Comparison of ENCODE assay signal across 13 mouse cellular contexts in genomic region chr2:3305426-3306025, GRCm38 (mm10). TPM values are rescaled to one million over a fixed set of nuclear protein-coding genes. Genes with fewer than 3 reads are reported as not detected.
DNase-seq lines count a peak whose midpoint lies in the region; ATAC-seq lines count a peak whose summit lies in the region.
"Had no signal": no experiment of that assay in that cellular context is flagged by ENCODE, and none has a peak within 500 bp of the region (broad histone marks: within the 10 kb centered on the region; RNA-seq: fewer than 3 reads in every experiment).

No protein-coding gene starts in this region.

- H3K4me1 ChIP-seq in kidney, embryonic 14.5 days (ENCODE audit: control insufficient read depth, insufficient read depth, low read length), result no peaks in the 10 kb centered on the region; the same call in 1 of the 2 replicates
- H3K4me1 ChIP-seq: heart, embryonic 12.5 days; intestine, embryonic 15.5 days had no signal

- peaks cover 9% of the 10 kb centered on the region; the same call in 1 of the 2 replicates for H3K36me3 ChIP-seq in kidney, embryonic 14.5 days (ENCODE audit: control insufficient read depth, insufficient read depth, low read length)

- no peak overlapping the region for H3K4me3 ChIP-seq in kidney, embryonic 14.5 days (ENCODE audit: low read length)
- H3K4me3 ChIP-seq: erythroblast, embryonic 14.5 days; heart, embryonic 12.5 days; intestine, embryonic 15.5 days had no signal

- DNase-seq in kidney, adult 18-20 months, result peak; percentile 18
- DNase-seq in 3134 (ENCODE audit: extremely low read depth, insufficient read length, low spot score), result peak; percentile 43
- DNase-seq in adrenal gland, adult (ENCODE audit: inconsistent age in 2 of 2, low spot score in 1 of 2), result peak; percentile 79 to 91
- peak; percentile 62 to 67 for DNase-seq in cerebellum, postnatal 10 days
- no peak for DNase-seq in heart, adult 18-20 months
- DNase-seq in yolk sac, embryonic 10.5 days (ENCODE audit: low spot score), result no peak

- no peak for ATAC-seq in kidney, embryonic 14.5 days (ENCODE audit: low FRiP score, low TSS enrichment)
- no peak for ATAC-seq in activated CD4-positive, CD25-positive, alpha-beta regulatory T cell, adult 4 months
- ATAC-seq: intestine, embryonic 15.5 days; midbrain, embryonic 16.5 days had no signal

- 55% methylated on average over 3 of the region's 3 CpGs for WGBS in kidney, embryonic 14.5 days

- H3K27ac ChIP-seq in kidney, embryonic 14.5 days (ENCODE audit: low read depth, low read length), result no peak overlapping the region
- H3K27ac ChIP-seq: intestine, embryonic 15.5 days had no signal

- no peak overlapping the region for H3K9ac ChIP-seq in kidney, embryonic 14.5 days (ENCODE audit: low read depth, low read length)
- H3K9ac ChIP-seq: heart, embryonic 12.5 days; intestine, embryonic 15.5 days had no signal

- H3K4me2 ChIP-seq in kidney, embryonic 14.5 days (replicated peaks; ENCODE audit: low read depth, low read length), result no peak overlapping the region
- H3K4me2 ChIP-seq: heart, embryonic 12.5 days; intestine, embryonic 15.5 days; liver, embryonic 11.5 days had no signal

- no peaks in the 10 kb centered on the region for H3K9me3 ChIP-seq in kidney, embryonic 14.5 days (ENCODE audit: control insufficient read depth, low read length)
- H3K9me3 ChIP-seq: intestine, embryonic 15.5 days had no signal

- H3K27me3 ChIP-seq in kidney, embryonic 14.5 days (ENCODE audit: control insufficient read depth, insufficient read depth, low read length), result no peaks in the 10 kb centered on the region
- H3K27me3 ChIP-seq: heart, embryonic 12.5 days; intestine, embryonic 15.5 days had no signal

RNA-seq across cellular contexts. Expression of gene Nmt2, which starts 21.5 kb away (rescaled TPM):
- 52.1 and 54.4 TPM in 2 replicates for polyA plus RNA-seq in kidney, embryonic 14.5 days (2014; fragmentation: Nextera tagmentation; extraction: Ambion mirVana)
- 1 to 10 TPM; 8.5 to 9.1 TPM for total RNA-seq in heart, adult 18-20 months (2021)
- polyA plus RNA-seq in activated CD4-positive, CD25-positive, alpha-beta regulatory T cell, adult 4 months (2017; shearing (Covaris generic)), result 10 to 100 TPM; 41.8 to 53.2 TPM

RNA-seq across cellular contexts. Expression of gene Rpp38, which starts 26.9 kb away (rescaled TPM):
- 26.5 and 35.2 TPM in 2 replicates for polyA plus RNA-seq in kidney, embryonic 14.5 days (2014; fragmentation: Nextera tagmentation; extraction: Ambion mirVana)
- 1 to 10 TPM; 5.0 to 5.5 TPM for total RNA-seq in heart, adult 18-20 months (2021)
- 10 to 100 TPM; 19.0 to 21.7 TPM for polyA plus RNA-seq in activated CD4-positive, CD25-positive, alpha-beta regulatory T cell, adult 4 months (2017; shearing (Covaris generic))

RNA-seq across cellular contexts. Expression of gene Acbd7, which starts 30.4 kb away (rescaled TPM):
- 1.2 and 1.7 TPM in 2 replicates for polyA plus RNA-seq in kidney, embryonic 14.5 days (2014; fragmentation: Nextera tagmentation; extraction: Ambion mirVana)
- 1 to 10 TPM; 1.4 to 1.8 TPM for total RNA-seq in heart, adult 18-20 months (2021)
- polyA plus RNA-seq in activated CD4-positive, CD25-positive, alpha-beta regulatory T cell, adult 4 months (2017; shearing (Covaris generic)), result not detected
- polyA plus RNA-seq: erythroblast, embryonic 14.5 days had no signal

Comparison
In these comparisons a context has a peak if more than half of its experiments do, and no peak if none do; other contexts are left out.
1. DNase-seq: peak in kidney, adult 18-20 months (single experiment), 3134 (single experiment), adrenal gland, adult (2 of 2) and cerebellum, postnatal 10 days (2 of 2); none in heart, adult 18-20 months (0 of 2) and yolk sac, embryonic 10.5 days (single experiment).